Mouse (Mus musculus) heart, postnatal 0 days (tissue): ENCODE data around the gene Wbp2.

ENCODE experiments used
- CTCF ChIP-seq: IDR thresholded peaks from 2 replicates; pipeline ENCODE4 v1.5.1; 2016; ENCODE audit warnings: antibody characterized with exemption, control low read depth, low read depth
- EP300 ChIP-seq: IDR thresholded peaks from 2 replicates; pipeline ENCODE4 v1.6.1; 2016; ENCODE audit warnings: antibody characterized with exemption, low read depth

- no peak for TF ChIP-seq CTCF
- no peak for TF ChIP-seq EP300
Measured at GRCm38 (mm10) chr11:116076836-116077235, 10.0 kb downstream of the Wbp2 start.
